Mouse (Mus musculus) kidney, embryonic 15.5 days (tissue): ENCODE measurements around the gene Pld3. TPM values are rescaled to one million over a fixed set of nuclear protein-coding genes. Genes with fewer than 3 reads are reported as not detected.

Source experiments
- ATAC-seq: fragments of 200-750 bp; cut with Nextera tagmentation; replicated peaks from 2 replicates; pipeline ENCODE4 v1.8.0; 2017; ENCODE audit warnings: moderate TSS enrichment; ENCODE audit not compliant: low FRiP score
- H3K27ac ChIP-seq: fragments of 300-500 bp; sonication (generic); 2 replicates; pipeline ENCODE4 v1.5.1; 2015; ENCODE audit warnings: mild to moderate bottlenecking, inconsistent platforms
- H3K27me3 ChIP-seq: fragments of 300-500 bp; sonication (generic); 2 replicates; pipeline ENCODE4 v1.6.1; 2015; ENCODE audit warnings: inconsistent platforms
- H3K36me3 ChIP-seq: fragments of 300-500 bp; sonication (generic); 2 replicates; pipeline ENCODE4 v1.6.1; 2015; ENCODE audit warnings: inconsistent platforms
- H3K4me1 ChIP-seq: fragments of 300-500 bp; sonication (generic); 2 replicates; pipeline ENCODE4 v1.6.1; 2015; ENCODE audit warnings: inconsistent platforms
- H3K4me2 ChIP-seq: fragments of 300-500 bp; sonication (generic); 2 replicates; pipeline ENCODE4 v1.6.1; 2015; ENCODE audit warnings: moderate library complexity, mild to moderate bottlenecking, inconsistent platforms
- H3K4me3 ChIP-seq: fragments of 300-500 bp; sonication (generic); replicated peaks from 2 replicates; pipeline ENCODE4 v1.5.1; 2015; ENCODE audit warnings: mild to moderate bottlenecking, inconsistent platforms
- H3K9ac ChIP-seq: fragments of 300-500 bp; sonication (generic); 2 replicates; pipeline ENCODE4 v1.6.1; 2015; ENCODE audit warnings: mild to moderate bottlenecking, inconsistent platforms
- H3K9me3 ChIP-seq: fragments of 300-500 bp; sonication (generic); replicated peaks from 2 replicates; pipeline ENCODE4 v1.6.1; 2016; ENCODE audit warnings: inconsistent platforms
- WGBS: fragments of 180-500 bp; shearing (Covaris S2); methylation state at CpG from one replicate; pipeline ENCODE4 v1.1.7; 2015; ENCODE audit warnings: mixed read lengths; 5-methylcytosine and 5-hydroxymethylcytosine counted together
- polyA plus RNA-seq: library from polyadenylated mRNA; unstranded; fragments of >200 nt; fragmentation: Nextera tagmentation; extraction: Ambion mirVana; gene quantifications from 2 replicates; pipeline ENCODE4 v1.2.1, GENCODE M21; 2015

The Pld3 gene
- polyA plus RNA-seq, 1 experiment from 2014 or later: 90.5 TPM

DNA sequence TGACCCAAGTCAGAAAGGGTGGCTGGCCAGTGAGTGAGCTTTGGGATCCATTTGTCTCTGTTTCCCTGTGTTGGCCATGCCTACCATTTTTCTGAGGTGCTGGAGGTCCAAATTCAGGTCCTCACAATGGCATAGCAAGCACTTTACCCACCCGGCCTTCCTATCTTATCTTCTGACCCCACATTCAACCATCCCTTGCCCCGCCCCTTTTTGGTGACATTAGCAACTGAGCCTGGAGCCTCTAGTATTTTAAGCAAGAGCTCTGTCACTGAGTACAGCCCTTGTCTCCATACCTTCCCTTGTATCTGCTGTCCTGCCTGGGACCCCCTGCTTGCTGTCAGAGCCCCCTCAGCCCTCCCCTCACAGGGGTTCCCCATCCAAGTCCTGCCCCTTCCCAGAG, 17.6 kb downstream of the Pld3 start:
- H3K27ac ChIP-seq: no peak overlapping the region
- ATAC-seq: no peak
- H3K4me1 ChIP-seq: no peaks in the 10 kb centered on the region
- no peak overlapping the region for H3K4me2 ChIP-seq
- H3K27me3 ChIP-seq: no peaks in the 10 kb centered on the region
- peaks cover 67% of the 10 kb centered on the region for H3K36me3 ChIP-seq
- H3K9ac ChIP-seq: no peak overlapping the region
- no peak overlapping the region for H3K4me3 ChIP-seq
- WGBS: 96% methylated on average over 2 of the region's 2 CpGs
- H3K9me3 ChIP-seq: no peaks in the 10 kb centered on the region

DNA sequence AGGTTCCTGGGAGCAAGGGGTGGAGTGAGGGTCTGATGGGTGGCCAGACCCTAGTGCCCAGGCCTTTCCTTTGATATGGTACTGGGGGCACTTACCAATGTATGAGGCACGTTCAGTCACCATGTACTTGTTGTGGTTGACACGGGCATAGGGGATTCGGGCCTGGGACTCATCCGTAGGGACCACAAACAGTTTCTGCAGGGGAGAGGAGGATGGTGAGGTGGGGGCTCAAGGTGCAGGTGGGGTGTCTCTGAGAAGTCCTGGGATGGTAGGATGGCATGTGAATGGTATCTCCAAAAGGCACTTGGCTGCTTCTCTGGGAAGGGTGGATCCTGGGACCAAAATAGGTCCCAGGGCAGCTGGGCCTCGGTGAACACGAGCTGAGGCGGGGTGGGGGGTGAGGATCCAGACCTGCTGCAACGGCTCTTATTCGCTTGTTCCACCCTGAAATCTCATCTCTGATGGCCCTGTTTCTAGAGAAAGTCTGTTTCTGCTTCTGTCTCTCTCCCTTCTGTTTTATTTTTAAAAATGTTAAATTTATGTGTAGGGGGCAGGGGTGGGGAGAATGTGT, 20.5 kb downstream of the Pld3 start:
- ATAC-seq: no peak

DNA sequence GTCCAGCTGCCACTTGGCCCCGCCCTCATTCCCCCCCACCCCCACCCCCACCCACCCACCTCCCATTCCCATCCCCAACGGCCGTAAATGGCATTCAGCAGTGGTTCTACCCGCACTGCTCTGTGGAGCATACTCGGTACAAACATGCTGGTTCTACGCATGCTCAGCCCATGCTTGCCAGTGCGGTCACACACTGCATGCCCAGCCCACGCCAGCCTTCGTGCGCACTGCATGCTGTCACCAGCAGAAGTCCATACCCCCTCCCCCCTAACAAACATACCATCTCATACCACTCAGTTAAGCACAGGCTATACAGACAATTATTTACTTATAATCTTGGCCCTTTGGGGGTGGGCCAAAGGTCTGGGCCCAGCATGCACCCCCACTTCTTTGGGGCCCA, 21.3 kb downstream of the Pld3 start:
- no peak overlapping the region for H3K4me2 ChIP-seq
- H3K27me3 ChIP-seq: no peaks in the 10 kb centered on the region
- H3K4me1 ChIP-seq: no peaks in the 10 kb centered on the region
- no peak for ATAC-seq
- H3K9me3 ChIP-seq: no peaks in the 10 kb centered on the region
- 82% methylated on average over 10 of the region's 10 CpGs for WGBS
- H3K4me3 ChIP-seq: no peak overlapping the region
- peaks cover 69% of the 10 kb centered on the region for H3K36me3 ChIP-seq
- no peak overlapping the region for H3K9ac ChIP-seq
- no peak overlapping the region for H3K27ac ChIP-seq

More for the DNA sequence above, 20.5 kb downstream of the Pld3 start:
- Histone ChIP-seq H3K9me3 (no peaks in the 10 kb centered on the region), H3K27me3 (no peaks in the 10 kb centered on the region), H3K4me3 (no peak overlapping the region), H3K27ac (no peak overlapping the region), H3K4me2 (no peak overlapping the region), H3K36me3 (peaks cover 77% of the 10 kb centered on the region), H3K4me1 (no peaks in the 10 kb centered on the region), H3K9ac (no peak overlapping the region)
- WGBS: 91% methylated on average over 9 of the region's 9 CpGs

DNA sequence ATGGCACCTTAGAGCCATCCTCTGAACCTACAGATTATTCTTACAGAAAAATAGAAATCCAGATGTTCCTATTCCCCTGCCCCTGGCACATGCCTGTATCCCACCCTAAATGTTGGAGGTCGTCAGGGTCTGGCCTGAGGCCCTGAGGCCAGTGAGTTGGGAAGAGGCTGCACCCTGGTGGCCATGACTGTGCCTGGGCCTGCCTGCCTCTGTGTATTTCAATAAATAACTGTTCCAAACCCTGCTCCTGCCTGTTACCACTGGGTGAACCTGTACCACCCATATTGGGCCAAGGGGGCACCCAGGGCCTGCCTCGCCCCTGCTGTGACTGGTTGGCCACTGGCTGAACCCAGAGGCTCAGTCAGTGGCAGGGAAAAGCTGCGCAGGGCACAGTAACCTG, 22.1 kb downstream of the Pld3 start:
- Histone ChIP-seq H3K4me2 (no peak overlapping the region), H3K27ac (no peak overlapping the region), H3K27me3 (no peaks in the 10 kb centered on the region), H3K4me1 (no peaks in the 10 kb centered on the region), H3K4me3 (no peak overlapping the region), H3K9me3 (no peaks in the 10 kb centered on the region), H3K36me3 (peaks cover 61% of the 10 kb centered on the region), H3K9ac (no peak overlapping the region)
- 82% methylated on average over 3 of the region's 3 CpGs for WGBS
- ATAC-seq: no peak

DNA sequence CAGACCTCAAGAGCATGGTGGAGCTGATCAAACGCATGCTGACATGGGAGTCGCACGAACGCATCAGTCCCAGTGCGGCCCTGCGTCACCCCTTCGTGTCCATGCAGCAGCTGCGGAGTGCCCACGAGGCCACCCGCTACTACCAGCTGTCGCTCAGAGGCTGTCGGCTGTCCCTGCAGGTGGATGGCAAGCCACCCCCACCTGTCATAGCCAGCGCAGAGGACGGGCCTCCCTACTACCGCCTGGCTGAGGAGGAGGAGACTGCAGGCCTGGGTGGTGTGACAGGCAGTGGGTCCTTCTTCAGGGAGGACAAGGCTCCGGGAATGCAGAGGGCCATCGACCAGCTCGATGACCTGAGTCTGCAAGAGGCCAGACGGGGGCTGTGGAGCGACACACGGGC, 23.9 kb downstream of the Pld3 start:
- H3K4me2 ChIP-seq: no peak overlapping the region
- WGBS: 70% methylated on average over 21 of the region's 21 CpGs
- no peak overlapping the region for H3K4me3 ChIP-seq
- H3K9ac ChIP-seq: no peak overlapping the region
- 0 out of 2 replicates have a peak, but pooled peaks have one; percentile 13 for ATAC-seq
- no peaks in the 10 kb centered on the region for H3K9me3 ChIP-seq
- H3K36me3 ChIP-seq: peaks cover 44% of the 10 kb centered on the region
- H3K27me3 ChIP-seq: no peaks in the 10 kb centered on the region
- H3K4me1 ChIP-seq: no peaks in the 10 kb centered on the region
- no peak overlapping the region for H3K27ac ChIP-seq

DNA sequence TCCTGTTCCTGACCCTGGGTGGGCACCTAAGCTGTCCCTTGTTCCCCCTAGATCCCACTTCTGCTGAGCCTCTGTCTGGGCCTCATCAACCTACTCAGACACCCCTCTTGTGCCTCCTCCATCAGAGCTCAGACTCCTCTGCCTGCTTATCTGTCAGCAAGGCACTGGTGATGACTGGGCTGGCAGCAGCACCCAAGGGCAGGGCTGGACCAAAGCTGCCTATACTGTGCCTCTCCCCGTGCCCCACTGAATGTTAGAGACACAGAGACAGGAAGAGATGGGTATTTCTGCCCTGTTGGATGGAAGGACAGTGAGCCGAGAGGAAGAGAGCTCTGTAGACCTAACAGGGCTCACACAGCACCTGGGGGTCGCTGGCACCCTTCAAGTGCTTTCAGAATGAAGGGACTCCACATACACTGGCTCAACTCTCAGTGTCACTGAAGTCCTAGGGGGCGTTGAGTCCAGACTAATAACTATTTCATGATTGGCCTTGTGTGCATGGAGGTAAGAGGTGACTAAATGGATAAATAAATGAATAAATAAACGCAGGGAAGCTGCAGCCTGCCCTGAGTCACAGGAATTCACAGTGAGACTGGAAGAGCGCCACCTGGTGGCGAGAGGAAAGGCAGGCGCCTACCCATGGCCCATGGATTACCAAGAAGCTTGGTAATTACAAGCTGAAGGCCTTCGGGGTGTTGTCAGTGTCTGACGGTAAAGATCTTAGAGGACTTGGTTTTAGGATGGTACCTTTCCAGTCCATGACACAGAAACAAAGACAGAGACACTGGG, 26.8 kb downstream of the Pld3 start:
- Histone ChIP-seq H3K4me2 (no peak overlapping the region), H3K27me3 (no peaks in the 10 kb centered on the region)
- WGBS: 22% methylated on average over 10 of the region's 10 CpGs

DNA sequence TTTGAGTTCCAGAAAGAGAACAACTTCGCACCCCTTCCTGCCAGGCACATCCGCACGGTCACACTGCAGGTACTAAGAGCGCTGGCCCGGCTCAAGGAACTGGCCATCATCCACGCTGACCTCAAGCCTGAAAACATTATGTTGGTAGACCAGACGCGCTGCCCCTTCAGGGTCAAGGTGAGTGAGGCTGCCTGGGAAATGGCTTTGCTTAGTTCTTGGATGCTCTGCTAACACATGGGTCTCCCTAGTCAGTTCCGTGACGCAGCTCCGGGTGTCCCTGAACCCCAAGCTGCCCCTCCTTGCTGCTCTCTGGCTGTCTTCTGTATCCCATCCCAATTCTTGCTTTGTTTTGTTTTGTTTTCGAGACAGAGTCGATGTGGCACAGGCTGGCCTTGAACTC, 29.2 kb downstream of the Pld3 start:
- WGBS: 93% methylated on average over 13 of the region's 13 CpGs
- Histone ChIP-seq H3K4me2 (no peak overlapping the region), H3K9me3 (no peaks in the 10 kb centered on the region), H3K36me3 (0 out of 2 replicates have a peak, but pooled peaks cover 3% of the 10 kb centered on the region), H3K4me3 (no peak overlapping the region), H3K9ac (no peak overlapping the region), H3K27me3 (no peaks in the 10 kb centered on the region), H3K4me1 (no peaks in the 10 kb centered on the region), H3K27ac (no peak overlapping the region)
- ATAC-seq: no peak

More for the DNA sequence above, 26.8 kb downstream of the Pld3 start:
- no peaks in the 10 kb centered on the region for H3K4me1 ChIP-seq
- no peak overlapping the region for H3K9ac ChIP-seq
- no peaks in the 10 kb centered on the region for H3K9me3 ChIP-seq
- ATAC-seq: peak; percentile 81
- no peak overlapping the region for H3K27ac ChIP-seq
- H3K36me3 ChIP-seq: peaks cover 22% of the 10 kb centered on the region
- H3K4me3 ChIP-seq: no peak overlapping the region

DNA sequence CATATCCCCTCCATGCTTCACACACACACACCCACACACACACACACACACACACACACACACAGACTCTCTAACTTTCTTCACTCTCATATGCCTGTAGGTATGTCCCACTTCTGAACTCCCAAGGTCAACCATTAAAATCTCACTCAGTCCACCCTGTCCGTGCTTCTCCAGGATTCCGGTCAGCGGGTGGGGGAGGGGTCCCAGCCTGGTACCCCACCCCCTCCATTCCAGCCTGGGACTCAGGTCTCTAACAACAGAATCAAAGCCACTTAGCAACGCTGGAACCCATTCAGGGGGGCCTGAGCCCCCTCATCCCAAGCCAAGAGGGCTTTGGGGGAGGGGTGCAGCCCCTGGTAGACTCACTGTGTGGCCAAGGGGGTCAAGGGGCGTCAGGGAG, 30.1 kb downstream of the Pld3 start, which contains the start of gene Hipk4:
TSS of gene Hipk4 (plus strand) at position 301 of the 400 bp plus-strand sequence.
- whole genome bisulfite sequencing: 56% methylated on average over 5 of the region's 5 CpGs
- no peaks in the 10 kb centered on the region for H3K4me1 ChIP-seq
- no peak for ATAC-seq
- no peak within 1 kb of the TSS for H3K4me3 ChIP-seq
- H3K9me3 ChIP-seq: no peaks in the 10 kb centered on the region
- H3K4me2 ChIP-seq: no peak within 1 kb of the TSS
- no peaks in the 10 kb centered on the region for H3K27me3 ChIP-seq
- H3K9ac ChIP-seq: no peak within 1 kb of the TSS
- H3K36me3 ChIP-seq: 0 out of 2 replicates have a peak, but pooled peaks cover 3% of the 10 kb centered on the region
- no peak within 1 kb of the TSS for H3K27ac ChIP-seq

DNA sequence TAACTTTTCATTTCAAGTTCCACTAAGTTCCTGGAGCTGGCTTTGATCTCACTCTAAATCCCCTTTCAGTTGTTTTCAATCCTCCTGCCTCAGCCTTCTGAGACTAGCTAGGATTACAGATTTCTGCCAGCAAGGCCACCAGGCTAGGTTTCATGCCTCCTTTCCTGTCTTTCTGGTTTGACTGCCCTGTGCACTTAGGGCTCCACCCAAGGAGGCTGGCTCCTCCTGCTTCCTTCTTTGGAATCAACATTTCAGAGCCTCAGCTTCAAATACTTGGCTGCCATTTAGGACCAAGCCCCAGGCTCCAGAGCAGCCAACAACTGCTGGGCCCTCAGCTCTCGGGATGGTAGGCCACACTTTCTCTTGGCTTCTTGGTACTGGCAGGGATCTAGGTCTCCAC, 32.4 kb downstream of the Pld3 start:
- Histone ChIP-seq H3K4me3 (no peak overlapping the region), H3K9ac (no peak overlapping the region), H3K4me1 (no peaks in the 10 kb centered on the region), H3K27me3 (no peaks in the 10 kb centered on the region), H3K9me3 (no peaks in the 10 kb centered on the region), H3K36me3 (0 out of 2 replicates have a peak, but pooled peaks cover 12% of the 10 kb centered on the region), H3K27ac (no peak overlapping the region), H3K4me2 (no peak overlapping the region)
- 74% methylated on average over 1 of the region's 1 CpGs for WGBS
- ATAC-seq: no peak

DNA sequence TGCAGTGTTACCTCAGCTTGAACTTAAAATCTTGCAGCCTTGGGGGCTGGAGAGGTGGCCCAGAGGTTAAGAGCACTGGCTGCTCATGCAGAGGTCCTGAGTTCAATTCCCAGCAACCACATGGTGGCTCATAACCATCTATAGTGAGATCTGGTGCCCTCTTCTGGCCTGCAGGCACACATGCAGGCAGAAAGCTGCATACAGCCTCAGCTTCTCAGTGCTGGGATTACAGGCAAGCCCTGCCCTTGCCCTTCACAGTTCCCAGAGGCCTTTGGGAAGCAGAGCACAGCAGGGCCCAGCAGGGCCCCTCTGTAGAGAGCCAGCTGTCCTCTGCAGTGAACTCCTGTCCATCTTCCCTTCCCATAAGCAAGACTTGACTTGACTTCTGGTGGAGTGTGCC, 32.9 kb downstream of the Pld3 start:
- H3K4me3 ChIP-seq: no peak overlapping the region
- no peaks in the 10 kb centered on the region for H3K9me3 ChIP-seq
- H3K9ac ChIP-seq: no peak overlapping the region
- H3K27me3 ChIP-seq: no peaks in the 10 kb centered on the region
- 0 out of 2 replicates have a peak, but pooled peaks cover 12% of the 10 kb centered on the region for H3K36me3 ChIP-seq
- peaks cover 1% of the 10 kb centered on the region for H3K4me1 ChIP-seq
- no peak for ATAC-seq
- H3K4me2 ChIP-seq: no peak overlapping the region
- H3K27ac ChIP-seq: no peak overlapping the region

DNA sequence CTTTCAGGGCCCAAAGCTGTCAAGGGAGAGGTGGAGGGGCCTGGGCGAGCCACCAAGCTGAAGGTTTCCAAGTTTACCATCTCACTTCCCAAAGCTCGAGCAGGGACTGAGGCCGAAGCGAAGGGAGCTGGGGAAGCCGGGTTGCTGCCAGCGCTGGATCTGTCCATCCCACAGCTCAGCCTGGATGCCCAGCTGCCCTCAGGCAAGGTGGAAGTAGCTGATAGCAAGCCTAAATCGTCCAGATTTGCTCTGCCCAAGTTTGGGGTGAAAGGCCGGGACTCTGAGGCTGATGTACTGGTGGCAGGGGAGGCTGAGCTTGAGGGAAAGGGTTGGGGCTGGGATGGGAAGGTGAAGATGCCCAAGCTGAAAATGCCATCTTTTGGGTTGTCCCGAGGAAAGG, 34.7 kb downstream of the Pld3 start:
- Histone ChIP-seq H3K27me3 (no peaks in the 10 kb centered on the region), H3K4me2 (no peak overlapping the region), H3K4me3 (no peak overlapping the region), H3K4me1 (peaks cover 6% of the 10 kb centered on the region), H3K36me3 (0 out of 2 replicates have a peak, but pooled peaks cover 12% of the 10 kb centered on the region), H3K27ac (no peak overlapping the region), H3K9me3 (no peaks in the 10 kb centered on the region), H3K9ac (no peak overlapping the region)
- 87% methylated on average over 9 of the region's 9 CpGs for WGBS
- no peak for ATAC-seq

DNA sequence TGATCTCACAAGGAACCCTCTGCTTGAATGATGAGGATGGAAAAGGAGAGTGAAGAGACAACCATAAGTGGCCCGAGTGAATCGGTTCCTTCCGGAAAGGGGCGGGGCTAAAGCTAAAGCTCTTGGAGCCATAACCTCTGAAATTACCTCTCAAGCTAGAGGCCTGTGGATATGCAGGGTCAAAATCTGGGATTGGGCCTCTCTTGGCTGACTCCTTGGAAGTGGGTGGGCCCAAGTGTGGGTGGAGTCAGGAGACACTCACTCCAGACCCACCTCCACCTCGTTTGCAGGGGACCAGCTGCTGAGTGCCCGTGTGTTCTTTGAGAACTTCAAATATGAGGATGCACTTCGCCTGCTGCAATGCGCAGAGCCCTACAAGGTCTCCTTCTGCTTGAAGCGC, 38.1 kb downstream of the Pld3 start:
- ATAC-seq: no peak
- WGBS: 67% methylated on average over 9 of the region's 9 CpGs
- no peak overlapping the region for H3K27ac ChIP-seq
- no peaks in the 10 kb centered on the region for H3K9me3 ChIP-seq
- no peak overlapping the region for H3K9ac ChIP-seq
- 0 out of 2 replicates have a peak, but pooled peaks cover 12% of the 10 kb centered on the region for H3K36me3 ChIP-seq
- no peak overlapping the region for H3K4me2 ChIP-seq
- H3K4me1 ChIP-seq: peaks cover 6% of the 10 kb centered on the region
- H3K4me3 ChIP-seq: no peak overlapping the region
- H3K27me3 ChIP-seq: no peaks in the 10 kb centered on the region
